Mouse (Mus musculus) testis, adult 2 months (tissue): Measurements from ENCODE around the gene Nme7.

Experiments used
- CTCF ChIP-seq: fragments of 200-500 bp; IDR thresholded peaks from 2 replicates; pipeline ENCODE4 v1.5.1; 2012; ENCODE audit warnings: low read depth, mild to moderate bottlenecking, inconsistent platforms, low read length, moderate library complexity; ENCODE audit not compliant: control insufficient read depth, insufficient read depth, insufficient replicate concordance
- POLR2A ChIP-seq: fragments of 200-500 bp; IDR thresholded peaks from 2 replicates; pipeline ENCODE4 v1.6.1; 2012; ENCODE audit warnings: low read depth, mild to moderate bottlenecking, inconsistent platforms, low read length, moderate library complexity; ENCODE audit not compliant: control insufficient read depth

DNA sequence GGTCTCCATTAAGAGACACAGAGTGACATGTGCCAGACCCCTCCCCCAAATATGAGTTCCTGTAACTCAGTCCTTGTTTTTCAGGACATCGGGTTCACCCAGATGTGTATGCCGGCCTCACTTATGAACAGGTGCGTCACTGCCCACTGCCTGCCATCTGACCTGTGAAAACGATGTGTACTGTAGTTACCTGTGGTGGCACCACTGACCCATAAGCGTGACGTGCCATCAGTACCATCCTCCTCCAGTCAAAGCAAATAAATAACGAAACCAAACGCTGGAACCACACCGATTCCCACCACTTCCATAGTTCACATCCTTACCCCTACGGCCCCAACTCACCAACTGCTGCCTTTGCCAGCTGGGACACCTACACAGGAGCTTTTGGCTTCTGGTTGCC, 142.6 kb downstream of the Nme7 start:
- TF ChIP-seq POLR2A (no peak), CTCF (no peak)
